Mouse (Mus musculus): Measurements from ENCODE around the gene Fermt3.
"Not testable (repeated sequence)": the region's sequence is repeated elsewhere in the genome, so short reads cannot be mapped to it uniquely, and the experiment has no call there.

Gene Fermt3

DNA sequence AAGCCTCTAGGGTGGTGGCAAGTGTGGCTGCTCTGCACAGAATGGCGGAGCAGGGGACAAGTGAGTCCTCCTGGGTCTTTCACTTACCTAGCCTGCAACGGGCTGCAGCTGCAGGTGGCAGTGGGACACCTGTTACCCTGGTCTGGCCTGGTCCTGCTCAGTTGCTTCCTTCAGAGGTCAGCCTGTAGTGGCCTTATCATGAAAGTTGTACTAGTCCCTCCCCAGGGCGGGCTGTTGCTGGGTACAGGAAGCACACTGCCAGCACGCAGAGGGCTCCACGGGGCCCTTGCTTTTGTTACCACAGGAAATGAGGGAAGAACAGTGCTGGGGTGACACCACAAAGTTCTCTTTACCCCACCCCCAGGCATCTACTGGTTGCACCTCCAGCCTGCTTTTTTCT lies at the start of gene Fermt3:
TSS of gene Fermt3 (minus strand) at position 279 of the 400 bp plus-strand sequence.
- DNase-seq (ENCODE audit: low spot score): no peak

DNA sequence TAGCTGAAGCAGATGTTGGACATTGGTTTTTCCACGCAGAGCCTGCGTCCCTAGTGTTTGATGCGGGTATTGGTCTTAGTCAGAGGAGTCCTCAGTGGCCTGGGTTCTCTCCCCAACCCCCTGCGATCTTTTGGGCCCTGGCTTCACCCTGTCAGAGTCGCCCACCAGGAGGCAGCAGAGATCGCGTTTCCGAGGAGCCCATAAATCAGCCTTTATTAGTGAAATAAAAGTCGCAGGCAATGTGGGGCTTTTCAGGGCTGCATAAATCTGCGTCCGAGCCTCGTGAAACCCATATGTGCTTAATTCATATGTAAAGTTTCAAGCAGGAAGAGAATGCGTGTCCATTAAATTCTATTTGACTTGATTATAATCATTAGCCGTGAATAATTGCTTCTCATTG lies 48.9 kb upstream of the Fermt3 start:
- peak; percentile 65 for DNase-seq (ENCODE audit: low spot score)

DNA sequence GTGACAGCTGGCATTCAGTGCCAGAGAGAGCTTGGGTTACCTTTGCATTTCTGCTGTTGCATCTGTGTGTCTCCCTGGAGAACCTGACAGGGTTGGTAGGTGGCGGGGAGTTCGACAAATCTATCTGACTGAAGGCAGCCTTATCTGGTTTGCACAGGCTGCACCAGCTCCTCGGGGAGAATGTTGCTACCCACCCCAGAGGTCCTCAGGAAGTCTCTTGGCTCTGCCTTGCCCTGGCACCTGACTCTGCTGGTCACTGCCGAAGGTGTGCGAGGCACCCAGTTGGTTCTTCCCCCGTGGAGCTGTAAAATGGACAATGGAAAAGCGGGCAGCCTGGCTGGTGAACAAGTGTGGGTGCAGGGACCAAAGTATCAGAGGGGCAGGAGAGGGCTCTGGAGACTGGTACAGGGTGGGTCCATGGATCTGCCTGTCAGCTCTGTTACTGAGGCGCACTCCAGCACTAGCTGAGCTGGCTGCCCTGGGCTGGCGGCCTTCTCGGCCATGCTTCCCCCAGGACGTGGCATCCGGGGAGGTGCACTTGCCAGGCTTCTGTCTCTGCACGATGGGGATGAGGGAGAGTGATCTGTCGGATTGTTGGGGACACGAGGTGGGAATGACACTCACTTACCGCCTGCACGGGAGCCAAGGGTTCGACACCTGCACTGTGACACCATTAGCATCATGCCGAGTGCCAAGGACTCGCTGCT lies 48.2 kb upstream of the Fermt3 start:
- DNase-seq (ENCODE audit: low spot score): no peak

DNA sequence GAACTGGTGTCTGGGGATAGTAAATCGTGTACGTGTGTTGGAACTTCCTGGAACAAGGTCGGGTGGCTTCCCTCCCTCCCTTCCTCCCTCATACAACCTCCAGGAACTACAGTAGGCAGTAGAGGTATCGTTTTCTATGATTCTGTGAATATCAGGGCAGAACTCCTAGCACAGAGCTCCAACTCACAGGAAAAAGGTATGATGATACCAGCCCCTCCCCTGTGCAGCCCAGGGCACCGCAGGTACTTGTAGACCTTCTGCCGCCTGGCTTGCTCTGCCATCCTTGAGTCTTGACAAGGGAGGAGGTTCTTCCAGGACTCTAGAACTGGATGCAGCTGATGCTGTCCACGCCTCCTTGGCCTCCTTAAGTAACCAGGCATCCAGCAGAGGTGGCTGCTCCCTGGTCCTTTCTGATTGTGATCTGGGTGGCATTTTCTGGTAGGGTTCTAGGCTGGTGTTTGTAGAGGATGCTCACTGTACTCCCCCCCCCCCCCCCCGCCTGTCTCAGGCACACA lies 47.6 kb upstream of the Fermt3 start:
- no peak for DNase-seq (ENCODE audit: low spot score)

DNA sequence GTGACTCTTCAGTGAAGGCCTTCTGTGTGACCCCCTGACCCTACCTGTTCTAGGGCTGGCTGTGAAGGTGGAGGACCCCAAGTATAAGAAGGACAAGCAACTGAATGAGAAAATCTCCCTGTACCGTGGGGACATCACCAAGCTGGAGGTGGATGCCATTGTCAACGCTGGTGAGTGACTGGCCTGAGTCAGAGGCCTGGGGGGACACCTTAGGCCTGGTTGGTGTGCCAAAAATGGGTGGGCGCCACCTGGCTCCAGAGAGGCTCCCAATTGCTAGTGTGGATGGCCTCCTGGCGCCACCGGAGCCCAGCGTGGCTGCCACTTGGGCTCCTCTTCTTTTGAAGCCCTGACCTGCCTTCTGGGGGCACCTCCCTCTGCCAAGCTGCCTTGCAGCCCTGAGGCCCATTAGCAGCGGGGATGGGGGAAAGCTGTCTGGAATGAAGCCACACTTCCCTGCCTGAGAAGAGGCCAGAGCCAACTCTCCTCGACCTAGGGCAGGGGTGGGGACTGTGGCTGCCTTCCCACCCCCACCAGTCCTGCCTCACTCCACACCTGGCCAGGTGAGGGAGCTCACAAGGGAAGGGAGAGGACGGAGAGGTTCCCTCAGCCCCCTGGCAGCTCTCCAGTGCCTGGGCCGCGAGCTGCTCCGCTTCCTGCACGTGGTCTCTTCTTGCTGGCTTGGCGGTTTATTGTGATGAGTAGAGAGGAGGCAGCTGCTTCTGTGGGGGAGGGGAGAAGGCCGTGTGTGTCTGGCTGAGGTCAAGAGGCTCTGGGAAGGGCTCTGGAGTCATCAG lies 47.0 kb upstream of the Fermt3 start:
- no peak for DNase-seq (ENCODE audit: low spot score)

DNA sequence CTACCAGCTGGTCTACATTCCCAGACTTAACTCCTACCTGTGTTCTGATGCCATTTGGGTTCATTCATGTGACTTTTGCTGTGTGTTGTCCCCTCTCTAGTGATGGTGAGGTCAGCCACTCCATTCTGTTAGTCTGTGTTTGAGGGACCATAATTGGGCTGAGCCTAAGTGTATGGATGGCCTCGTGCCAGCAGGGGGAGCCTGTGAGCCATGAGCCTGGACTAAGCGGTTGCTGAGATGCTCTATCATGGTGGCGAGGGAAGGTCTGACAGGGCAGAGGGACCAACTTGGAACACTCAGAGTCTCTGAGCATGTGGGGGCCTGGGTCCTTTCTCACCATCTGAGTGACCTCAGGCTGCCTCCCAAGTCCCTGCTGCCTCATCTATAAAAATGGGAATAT lies 45.3 kb upstream of the Fermt3 start:
- DNase-seq (ENCODE audit: low spot score): peak; percentile 58

DNA sequence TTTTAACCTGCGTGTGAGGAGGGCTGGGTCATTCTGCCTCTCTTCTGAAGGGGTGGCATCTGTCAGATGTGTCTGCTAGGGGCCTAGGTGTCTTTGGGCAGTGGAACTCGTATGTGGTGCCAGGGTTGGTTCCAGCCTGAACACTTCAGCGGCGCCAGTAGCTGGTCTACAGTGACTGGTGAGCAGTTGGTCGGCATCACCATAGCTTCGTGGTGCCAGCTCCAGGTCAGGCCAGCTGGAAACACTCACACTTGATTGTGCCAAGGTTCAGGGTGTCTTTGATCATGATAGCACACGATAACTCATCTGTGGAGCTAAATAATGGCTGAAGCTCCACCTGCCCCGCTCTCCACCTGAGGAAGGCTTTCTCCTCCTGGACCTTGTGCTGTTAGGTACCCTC lies 43.6 kb upstream of the Fermt3 start:
- no peak for DNase-seq (ENCODE audit: low spot score)

DNA sequence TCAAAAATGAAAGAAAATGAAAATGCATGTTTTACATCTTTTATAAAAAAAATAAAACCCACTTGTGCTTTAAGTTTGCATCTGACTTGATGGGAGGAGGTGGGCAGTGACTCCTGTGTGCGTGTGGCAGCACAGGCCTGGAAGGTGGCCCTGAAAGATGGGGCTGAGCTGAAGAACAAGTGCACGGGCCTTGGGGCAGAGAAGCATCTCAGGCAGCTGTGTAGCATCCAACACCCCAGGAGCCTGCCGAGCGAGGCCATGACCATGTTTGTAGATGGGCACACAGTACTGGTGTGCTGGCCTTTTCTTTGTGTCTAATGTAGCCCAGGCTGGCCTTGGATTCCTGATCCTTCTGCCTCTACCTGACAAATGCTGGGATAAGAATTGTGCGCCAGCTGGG lies 42.8 kb upstream of the Fermt3 start:
- no peak for DNase-seq (ENCODE audit: low spot score)

DNA sequence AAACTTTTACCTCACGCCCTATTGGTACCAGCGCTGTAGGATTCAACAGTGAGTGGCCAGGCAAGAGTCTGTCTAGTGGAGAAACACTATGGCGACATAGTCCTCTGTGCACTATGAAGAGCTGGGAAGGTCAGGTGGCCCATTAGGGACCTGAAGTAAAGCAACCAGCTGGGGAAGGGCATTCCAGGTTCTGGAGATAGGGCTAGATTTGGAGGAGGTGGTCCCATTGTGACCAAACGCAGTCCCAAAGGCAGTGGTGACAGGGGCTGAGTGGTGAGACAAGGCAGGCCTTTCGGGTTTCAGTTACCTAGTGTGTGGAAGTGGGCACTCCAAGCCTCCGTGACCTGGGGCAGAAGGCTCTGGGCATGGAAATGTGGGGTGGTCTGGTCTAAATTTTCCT lies 39.3 kb upstream of the Fermt3 start:
- DNase-seq (ENCODE audit: low spot score): no peak

DNA sequence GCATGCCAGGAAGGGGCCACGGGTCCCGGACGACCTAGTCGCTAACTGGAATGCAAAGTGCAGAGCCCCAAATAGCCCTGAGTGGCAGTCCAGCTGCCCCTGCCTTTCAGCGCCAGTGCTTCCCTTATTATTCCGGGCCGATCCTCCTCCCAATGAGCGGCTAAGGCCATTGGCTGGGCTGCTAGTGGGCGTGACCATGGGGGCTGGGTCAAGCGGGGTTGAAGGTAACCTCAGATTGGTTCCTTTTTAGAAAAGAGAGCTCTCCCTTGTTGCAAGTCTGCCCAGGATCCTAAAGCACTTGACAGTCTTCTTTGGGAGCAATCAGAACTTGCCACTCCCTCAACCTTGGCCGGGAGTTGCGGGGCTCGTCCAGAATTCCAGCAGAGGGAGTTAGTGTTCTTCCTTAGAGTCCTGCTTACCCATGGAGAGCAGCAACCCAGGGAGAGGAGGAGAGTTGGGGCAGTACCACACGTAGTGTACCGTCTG lies 38.5 kb upstream of the Fermt3 start:
- DNase-seq (ENCODE audit: low spot score): peak; percentile 45

DNA sequence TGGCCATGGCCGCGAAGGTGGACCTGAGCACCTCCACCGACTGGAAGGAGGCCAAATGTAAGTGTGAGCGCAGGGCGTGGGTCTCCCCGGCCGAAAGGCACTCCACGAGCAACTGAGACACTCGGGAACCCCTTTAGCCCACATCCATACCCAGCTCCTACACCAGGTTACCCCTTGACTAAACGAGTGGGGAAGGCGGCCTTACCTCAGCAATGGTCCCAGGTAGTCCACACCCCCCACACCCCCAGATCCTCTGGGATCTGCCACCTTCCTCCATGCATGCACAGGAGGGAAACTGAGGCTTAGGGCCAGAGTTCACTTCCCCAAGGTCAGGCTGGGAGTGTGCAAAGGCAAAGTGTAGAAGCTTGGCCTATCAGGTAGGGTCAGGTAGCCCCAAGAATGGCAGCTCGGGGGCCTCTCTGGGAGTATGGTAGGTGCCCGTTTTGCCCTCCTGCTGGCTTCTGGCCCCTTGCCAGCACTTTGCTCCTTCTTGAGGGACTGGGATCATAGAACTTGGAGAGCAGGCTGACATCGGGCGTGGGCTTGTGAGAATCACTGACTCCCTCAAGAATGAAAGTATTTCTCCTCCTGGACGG lies 38.0 kb upstream of the Fermt3 start:
- DNase-seq (ENCODE audit: low spot score): no peak

DNA sequence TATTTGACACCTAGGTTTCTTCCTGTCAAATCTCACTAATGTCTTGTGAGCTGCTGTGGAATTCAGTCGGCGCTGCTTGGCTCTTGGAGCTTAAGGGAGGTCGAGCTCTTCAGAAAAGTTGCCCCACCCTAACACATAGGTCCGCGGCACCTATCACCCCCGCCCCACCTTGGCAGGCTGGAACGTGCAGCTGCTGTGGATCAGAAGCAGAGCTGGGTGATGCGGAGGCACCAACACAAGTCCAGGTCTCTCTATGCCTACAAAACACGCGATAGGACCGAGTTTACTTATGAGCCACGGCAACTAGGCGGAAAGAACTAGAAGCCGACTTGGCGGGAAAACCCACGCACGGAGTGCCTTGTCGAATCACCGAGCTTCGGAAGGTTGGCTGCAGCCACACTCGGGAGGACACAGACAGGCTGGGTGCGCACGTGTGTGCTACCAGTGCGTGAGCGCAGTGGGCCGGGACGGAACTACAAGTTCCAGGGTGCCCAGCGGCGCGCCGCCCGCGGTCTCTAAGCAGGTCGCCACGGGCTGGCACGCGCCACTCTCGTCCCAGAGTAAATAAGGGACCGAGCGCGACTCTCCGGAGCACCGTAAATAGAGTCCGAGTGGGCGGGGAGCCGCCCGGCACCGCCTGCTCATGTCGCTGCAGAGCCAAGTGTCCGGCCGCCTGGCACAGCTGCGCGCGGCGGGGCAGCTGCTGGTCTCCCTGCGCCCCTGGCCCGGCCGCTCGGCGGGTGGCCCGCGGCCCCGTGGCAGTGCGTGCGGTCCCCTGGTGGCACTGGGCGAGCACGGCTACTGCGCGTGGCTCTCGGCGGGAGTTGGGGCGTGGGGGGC lies 37.2 kb upstream of the Fermt3 start, which contains the start of gene Macrod1:
TSS of gene Macrod1 (plus strand) at position 563 of the 840 bp plus-strand sequence.
- no peak for DNase-seq (ENCODE audit: low spot score)

DNA sequence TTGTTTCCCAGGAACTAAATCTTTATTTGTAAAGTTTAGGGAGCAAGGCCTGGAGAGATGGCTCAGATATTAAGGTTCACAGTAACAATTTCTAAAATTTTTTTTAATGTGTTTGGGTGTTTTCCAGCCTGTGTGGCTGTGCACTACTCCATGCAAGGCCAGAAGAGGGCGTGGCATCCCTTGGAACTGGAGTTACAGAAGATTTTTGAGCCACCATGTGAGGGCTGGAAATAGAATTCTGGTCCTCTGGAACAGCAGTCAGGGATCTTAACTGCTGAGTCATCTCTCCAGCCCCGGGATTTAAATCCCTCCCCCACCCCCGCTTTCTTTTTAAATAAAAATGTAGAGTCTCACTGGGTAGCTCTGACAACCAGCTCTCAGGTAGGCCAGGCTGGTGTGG lies 35.9 kb upstream of the Fermt3 start:
- no peak for DNase-seq (ENCODE audit: low spot score)

DNA sequence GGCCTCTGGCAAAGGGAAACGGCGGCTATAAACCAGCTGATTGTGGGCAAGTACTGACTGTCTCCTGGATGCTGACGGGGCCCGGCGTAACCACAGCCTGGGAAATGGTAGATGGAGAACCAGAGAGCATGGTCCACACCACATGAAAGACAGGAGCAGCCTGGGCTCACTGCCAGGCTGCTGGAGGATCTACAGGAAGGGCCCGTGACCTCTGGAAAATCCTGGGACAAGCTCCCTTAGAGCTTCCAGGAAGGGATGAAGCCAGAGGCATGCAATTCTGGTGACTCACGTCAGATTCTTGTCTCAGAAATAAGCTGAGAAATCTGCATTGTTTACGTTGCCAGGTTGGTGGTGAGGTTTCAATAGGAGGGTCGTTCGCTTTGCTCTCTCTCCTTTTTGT lies 35.5 kb upstream of the Fermt3 start:
- no peak for DNase-seq (ENCODE audit: low spot score)

DNA sequence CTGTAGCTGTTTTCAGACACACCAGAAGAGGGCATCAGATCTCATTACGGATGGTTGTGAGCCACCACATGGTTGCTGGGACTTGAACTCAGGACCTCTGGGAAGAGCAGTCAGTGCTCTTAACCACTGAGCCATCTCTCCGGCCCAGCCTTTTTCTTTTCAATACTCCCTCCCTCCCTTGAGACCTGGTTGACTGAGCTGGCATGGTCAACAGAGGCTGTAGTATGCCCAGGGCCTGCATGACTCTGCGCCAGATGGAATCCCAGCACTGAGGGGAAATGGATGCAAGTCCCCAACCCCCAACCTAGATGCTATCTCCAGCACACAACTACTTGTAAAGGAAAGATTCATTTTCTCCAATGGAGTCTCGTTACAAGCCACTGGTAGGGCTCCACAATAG lies 34.1 kb upstream of the Fermt3 start:
- DNase-seq (ENCODE audit: low spot score): not testable (repeated sequence)

DNA sequence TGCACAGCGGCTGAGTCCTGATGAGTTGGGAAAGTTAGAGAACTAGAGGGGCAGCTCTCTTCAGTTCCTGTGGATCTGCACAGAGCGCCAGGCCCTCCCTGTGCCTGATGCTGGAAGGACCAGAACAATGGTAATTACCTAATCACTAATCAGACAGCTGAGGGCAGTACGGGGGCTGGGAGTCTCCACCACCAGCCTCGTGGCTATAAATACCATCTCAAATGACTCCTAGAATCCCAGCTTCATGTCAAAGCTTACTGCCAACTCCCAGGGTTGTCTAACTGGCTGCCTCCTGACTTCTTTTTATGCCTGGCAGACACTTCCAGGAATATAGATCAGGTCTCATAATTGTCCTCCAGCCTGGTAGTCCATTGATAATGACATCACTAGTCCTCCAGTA lies 25.4 kb upstream of the Fermt3 start:
- no peak for DNase-seq (ENCODE audit: low spot score)

DNA sequence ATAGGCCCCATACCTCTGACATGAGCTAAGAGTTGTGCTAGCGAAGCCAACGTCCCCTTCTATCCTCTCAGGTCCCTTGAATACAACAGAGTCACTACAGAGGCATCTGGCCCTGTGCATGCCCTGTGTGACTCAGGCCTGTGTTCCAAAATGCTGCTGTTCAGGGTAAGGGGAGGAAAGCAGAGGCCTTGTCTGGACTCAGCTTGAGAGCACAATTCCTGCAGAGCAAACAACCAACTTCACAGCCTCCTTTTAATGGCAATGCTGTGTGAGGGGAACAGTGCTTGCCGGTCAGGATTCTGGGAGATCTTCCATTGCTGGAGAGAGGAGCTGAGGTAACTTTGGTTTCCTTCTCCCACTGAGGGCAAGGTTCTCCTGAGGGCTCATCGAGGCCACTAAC lies 25.0 kb upstream of the Fermt3 start:
- no peak for DNase-seq (ENCODE audit: low spot score)

DNA sequence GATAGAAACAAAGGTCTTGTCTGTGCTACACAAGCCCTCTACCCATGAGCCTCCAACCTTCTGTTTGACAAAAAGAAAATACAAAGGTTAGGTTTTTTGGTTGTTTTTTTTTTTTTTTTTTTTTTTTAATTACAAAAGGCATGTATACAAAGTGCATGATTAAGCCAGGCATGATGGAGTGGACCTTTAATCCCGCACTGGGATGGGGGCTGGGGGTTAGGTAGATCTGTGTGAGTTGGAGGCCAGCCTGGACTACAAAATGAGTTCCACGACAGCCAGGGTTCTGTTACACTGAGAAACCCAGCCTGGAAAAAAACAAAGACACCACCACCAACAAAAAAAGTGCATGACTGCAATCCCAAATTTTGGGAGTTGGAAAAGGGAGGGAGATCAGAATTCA lies 21.9 kb upstream of the Fermt3 start:
- DNase-seq (ENCODE audit: low spot score): no peak

DNA sequence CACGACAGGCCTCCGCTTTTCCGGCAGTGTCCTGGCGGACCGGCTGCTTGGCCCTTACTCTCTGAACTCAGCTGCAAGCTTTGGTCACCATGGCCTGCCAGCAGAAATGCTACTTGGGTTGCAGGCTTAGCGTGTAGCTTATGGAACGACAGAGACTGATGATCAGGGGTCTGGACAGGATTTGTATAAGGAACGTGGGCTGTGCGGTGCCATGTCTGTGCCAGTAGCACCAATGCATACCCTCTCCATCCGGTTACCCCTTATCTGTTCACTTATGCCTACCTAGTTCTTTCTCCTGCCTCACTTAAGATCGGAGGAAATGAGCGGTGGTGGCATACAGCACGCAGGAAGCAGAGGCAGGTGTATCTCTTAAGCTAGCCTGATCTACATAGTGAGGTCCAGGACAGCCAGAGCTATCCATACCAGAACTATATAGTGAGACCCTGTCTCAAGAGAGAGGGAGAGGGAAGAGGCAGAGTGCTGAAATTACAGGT lies 21.4 kb upstream of the Fermt3 start:
- DNase-seq (ENCODE audit: low spot score): no peak

DNA sequence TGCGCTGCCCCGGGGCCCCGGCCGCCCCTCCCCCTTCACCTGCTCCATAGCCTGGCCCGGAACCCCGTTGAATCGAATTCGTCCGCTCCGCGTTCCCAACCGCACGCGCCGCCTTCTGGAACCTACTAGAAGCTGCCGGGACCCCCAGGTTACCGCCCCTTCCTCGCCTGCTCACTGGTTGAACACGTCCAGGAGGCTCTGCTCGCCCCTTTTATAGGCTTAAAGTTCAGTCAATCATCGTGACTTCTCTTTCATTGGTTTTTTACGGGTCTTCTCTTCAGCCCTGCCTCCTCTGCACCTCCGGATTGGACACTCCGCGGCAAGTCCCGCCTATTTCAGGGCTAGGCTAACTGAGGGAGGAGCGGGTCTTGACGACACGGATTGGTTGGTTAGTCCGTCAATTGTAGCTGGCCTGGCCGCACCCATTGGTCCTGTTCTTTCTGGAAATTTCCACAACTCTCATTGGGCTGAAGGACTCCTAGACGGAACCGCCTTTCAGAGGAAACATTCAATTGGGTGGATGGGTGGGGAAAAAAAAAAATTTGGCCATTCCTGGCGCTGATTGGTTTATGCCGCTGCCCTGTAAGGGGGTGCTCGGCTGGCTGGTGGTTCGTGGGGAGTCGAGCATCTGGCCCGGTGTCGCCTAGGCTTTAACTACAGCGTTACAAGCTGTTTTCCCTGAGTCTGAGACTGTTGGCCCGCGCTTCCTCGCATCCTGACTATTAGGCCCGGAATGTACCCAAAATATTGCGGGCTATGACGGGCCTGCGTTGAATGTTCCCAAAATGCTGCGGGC lies 20.8 kb upstream of the Fermt3 start, which contains the start of gene Stip1:
TSS of gene Stip1 (minus strand) at position 127 of the 796 bp plus-strand sequence.
- DNase-seq (ENCODE audit: low spot score): peak; percentile 97
